Mouse (Mus musculus): Measurements from ENCODE around the gene Rchy1. TPM values are rescaled to one million over a fixed set of nuclear protein-coding genes. Genes with fewer than 3 reads are reported as not detected.

Gene Rchy1
- polyA plus RNA-seq, 1 experiment from 2014 or later, result 76.3 TPM

Other genes with a start within 250 kb of the Rchy1 start
- gene Odaph, start 24.4 kb upstream of the Rchy1 start, polyA plus RNA-seq (2016; fragmentation: Nextera tagmentation; extraction: Ambion mirVana), result not detected in 2 replicates
- gene Cdkl2, start 80.8 kb upstream of the Rchy1 start, polyA plus RNA-seq (2016; fragmentation: Nextera tagmentation; extraction: Ambion mirVana), result 0.29 and 0.36 TPM in 2 replicates
- gene G3bp2, start 120.7 kb upstream of the Rchy1 start, polyA plus RNA-seq (2016; fragmentation: Nextera tagmentation; extraction: Ambion mirVana), result 209 and 226 TPM in 2 replicates
- 47.9 and 50.1 TPM in 2 replicates for gene Uso1, start 174.9 kb upstream of the Rchy1 start, polyA plus RNA-seq (2016; fragmentation: Nextera tagmentation; extraction: Ambion mirVana)

Measured in limb, embryonic 12.5 days (tissue).